Mouse (Mus musculus) forebrain, embryonic 16.5 days (tissue): ENCODE measurements around the gene Sspo. TPM values are rescaled to one million over a fixed set of nuclear protein-coding genes. Genes with fewer than 3 reads are reported as not detected.

Experiments
- ATAC-seq: fragments of 200-750 bp; cut with Nextera tagmentation; 2 replicates; pipeline ENCODE4 v1.8.0; 2017; ENCODE audit warnings: mild to moderate bottlenecking, moderate library complexity
- H3K27ac ChIP-seq: fragments of 300-500 bp; sonication (generic); 2 replicates; pipeline ENCODE4 v1.5.1; 2014; ENCODE audit warnings: low read length, control low read depth
- H3K27me3 ChIP-seq: fragments of 300-500 bp; sonication (generic); replicated peaks from 2 replicates; pipeline ENCODE4 v1.6.1; 2014; ENCODE audit warnings: low read length; ENCODE audit not compliant: control insufficient read depth, insufficient read depth
- H3K36me3 ChIP-seq: fragments of 300-500 bp; sonication (generic); 2 replicates; pipeline ENCODE4 v1.6.1; 2014; ENCODE audit not compliant: control insufficient read depth, insufficient read depth
- H3K4me1 ChIP-seq: fragments of 300-500 bp; sonication (generic); replicated peaks from 2 replicates; pipeline ENCODE4 v1.6.1; 2014; ENCODE audit warnings: low read length; ENCODE audit not compliant: control insufficient read depth, insufficient read depth
- H3K4me2 ChIP-seq: fragments of 300-500 bp; sonication (generic); 2 replicates; pipeline ENCODE4 v1.6.1; 2014; ENCODE audit warnings: mild to moderate bottlenecking, low read length, control low read depth
- H3K4me3 ChIP-seq: fragments of 300-500 bp; sonication (generic); replicated peaks from 2 replicates; pipeline ENCODE4 v1.5.1; 2014; ENCODE audit warnings: mild to moderate bottlenecking, low read length, control low read depth
- H3K9ac ChIP-seq: fragments of 300-500 bp; sonication (generic); replicated peaks from 2 replicates; pipeline ENCODE4 v1.6.1; 2014; ENCODE audit warnings: low read depth, low read length, control low read depth
- H3K9me3 ChIP-seq: fragments of 300-500 bp; sonication (generic); 2 replicates; pipeline ENCODE4 v1.6.1; 2016; ENCODE audit warnings: low read length; ENCODE audit not compliant: control insufficient read depth
- WGBS: fragments of 180-500 bp; shearing (Covaris S2); extraction: QIAGEN DNeasy Blood & Tissue Kit; methylation state at CpG from one replicate; pipeline ENCODE4 v1.1.7; 2014; 5-methylcytosine and 5-hydroxymethylcytosine counted together
- polyA plus RNA-seq: library from polyadenylated mRNA; unstranded; fragments of >200 nt; fragmentation: Nextera tagmentation; extraction: Ambion mirVana; gene quantifications from 2 replicates; pipeline ENCODE4 v1.2.1, GENCODE M21; 2015

Gene Sspo
- 0.16 and 0.19 TPM in 2 replicates for polyA plus RNA-seq

- no peaks in the 10 kb centered on the region for H3K36me3 ChIP-seq
- H3K27ac ChIP-seq = no peak within 1 kb of the TSS
- WGBS = 95% methylated on average over 1 of the region's 1 CpGs
- no peak for ATAC-seq
- H3K4me2 ChIP-seq = no peak within 1 kb of the TSS
- H3K9ac ChIP-seq = no peak within 1 kb of the TSS
- no peaks in the 10 kb centered on the region for H3K27me3 ChIP-seq
- H3K9me3 ChIP-seq = no peaks in the 10 kb centered on the region
- peaks cover 12% of the 10 kb centered on the region for H3K4me1 ChIP-seq
- H3K4me3 ChIP-seq = no peak within 1 kb of the TSS
Observed at GRCm38 (mm10) chr6:48447929-48448328, at the start of gene Sspo. Gene Sspo, plus strand, starts transcription at chr6:48448229.

- ATAC-seq = no peak
- Histone ChIP-seq H3K27me3 (no peaks in the 10 kb centered on the region), H3K4me1 (peaks cover 17% of the 10 kb centered on the region), H3K4me3 (no peak overlapping the region), H3K36me3 (no peaks in the 10 kb centered on the region), H3K27ac (no peak overlapping the region), H3K9ac (no peak overlapping the region), H3K9me3 (no peaks in the 10 kb centered on the region), H3K4me2 (no peak overlapping the region)
- WGBS = 86% methylated on average over 5 of the region's 5 CpGs
Observed at GRCm38 (mm10) chr6:48399906-48400305, 48.1 kb upstream of the Sspo start.

- Histone ChIP-seq H3K27me3 (no peaks in the 10 kb centered on the region), H3K36me3 (peaks cover 22% of the 10 kb centered on the region)
Observed at GRCm38 (mm10) chr6:48404071-48404470, 44.0 kb upstream of the Sspo start.

GRCm38 (mm10) chr6:48409726-48410343, 38.2 kb upstream of the Sspo start:
- WGBS = 97% methylated on average over 4 of the region's 4 CpGs
- Histone ChIP-seq H3K36me3 (peaks cover 59% of the 10 kb centered on the region), H3K4me1 (no peaks in the 10 kb centered on the region), H3K4me2 (no peak overlapping the region), H3K27ac (no peak overlapping the region), H3K9ac (no peak overlapping the region), H3K4me3 (no peak overlapping the region), H3K27me3 (no peaks in the 10 kb centered on the region), H3K9me3 (no peaks in the 10 kb centered on the region)
- no peak for ATAC-seq

More at GRCm38 (mm10) chr6:48404071-48404470, 44.0 kb upstream of the Sspo start:
- Histone ChIP-seq H3K9ac (no peak overlapping the region), H3K9me3 (no peaks in the 10 kb centered on the region), H3K4me3 (no peak overlapping the region), H3K4me1 (no peaks in the 10 kb centered on the region), H3K27ac (no peak overlapping the region), H3K4me2 (no peak overlapping the region)
- ATAC-seq = no peak
- 90% methylated on average over 5 of the region's 5 CpGs for WGBS

DNA sequence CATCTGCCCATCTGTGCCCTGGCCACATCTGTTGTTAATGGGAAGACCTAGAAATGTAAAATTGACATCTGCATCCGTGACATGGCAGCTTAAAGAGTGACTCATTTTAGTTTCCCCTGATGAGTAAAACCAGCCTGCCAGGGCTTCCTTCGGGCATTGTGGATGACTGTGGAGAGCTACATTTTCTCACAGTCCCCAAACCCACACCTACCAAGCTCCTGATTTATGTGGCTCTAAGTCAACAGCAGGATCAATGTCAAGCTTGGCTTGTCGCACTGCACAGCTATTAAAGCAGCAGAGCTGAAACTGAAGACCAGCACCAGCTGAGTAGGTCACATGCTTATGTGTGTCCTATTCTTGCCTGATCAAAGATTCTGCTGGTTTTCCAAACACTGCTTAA, 37.5 kb upstream of the Sspo start:
- no peak overlapping the region for H3K4me2 ChIP-seq
- H3K9me3 ChIP-seq = no peaks in the 10 kb centered on the region
- H3K9ac ChIP-seq = no peak overlapping the region
- H3K27me3 ChIP-seq = no peaks in the 10 kb centered on the region
- ATAC-seq = no peak
- peaks cover 57% of the 10 kb centered on the region for H3K36me3 ChIP-seq
- H3K4me1 ChIP-seq = no peaks in the 10 kb centered on the region
- WGBS = 89% methylated on average over 3 of the region's 3 CpGs
- H3K27ac ChIP-seq = no peak overlapping the region
- no peak overlapping the region for H3K4me3 ChIP-seq

DNA sequence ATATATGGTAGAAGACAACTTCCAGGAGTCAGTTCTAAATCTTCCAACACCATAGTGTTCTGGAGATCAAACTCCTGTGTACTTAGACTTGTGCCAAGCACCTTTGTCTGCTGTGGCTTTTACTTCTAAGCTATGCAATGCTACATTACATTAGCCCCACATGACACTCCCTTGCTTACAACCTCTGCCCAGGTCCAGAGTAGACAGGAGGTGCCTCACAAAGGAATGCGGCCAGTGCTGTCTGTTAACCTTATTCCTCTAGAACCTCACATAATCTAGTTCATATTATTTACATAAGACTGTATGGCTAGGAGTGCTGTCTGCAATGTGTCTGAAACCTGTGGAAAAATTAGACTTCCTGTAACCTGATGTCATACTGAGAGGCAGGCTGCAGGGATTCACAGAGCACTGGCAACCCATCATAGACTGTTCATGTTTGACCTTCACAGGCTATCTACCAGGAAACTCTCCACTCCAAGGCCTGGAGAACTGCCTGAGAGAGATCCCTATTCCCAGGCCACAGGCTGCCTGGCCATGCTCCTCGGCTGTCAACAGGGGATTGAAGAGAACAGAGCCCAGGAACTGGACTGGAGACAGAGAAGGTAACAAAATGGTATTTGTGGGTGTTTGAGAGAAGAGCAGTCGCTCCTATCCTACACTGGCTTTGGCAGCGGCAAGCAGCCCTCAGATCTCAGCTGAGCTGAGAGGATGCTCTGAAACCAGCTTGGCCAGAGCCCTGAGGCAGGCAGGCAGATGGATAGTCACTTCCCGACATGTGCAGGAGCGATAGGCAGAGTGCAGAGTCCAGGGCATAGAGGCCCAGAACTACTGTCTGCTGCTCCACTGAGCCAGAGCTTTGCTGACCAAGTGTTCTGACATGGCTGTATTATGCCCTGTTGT, 36.6 kb upstream of the Sspo start:
- WGBS = 91% methylated on average over 6 of the region's 6 CpGs
- Histone ChIP-seq H3K9me3 (no peaks in the 10 kb centered on the region), H3K4me2 (no peak overlapping the region), H3K4me1 (no peaks in the 10 kb centered on the region), H3K4me3 (no peak overlapping the region), H3K27ac (no peak overlapping the region), H3K27me3 (no peaks in the 10 kb centered on the region), H3K9ac (no peak overlapping the region), H3K36me3 (peaks cover 55% of the 10 kb centered on the region)
- no peak for ATAC-seq

DNA sequence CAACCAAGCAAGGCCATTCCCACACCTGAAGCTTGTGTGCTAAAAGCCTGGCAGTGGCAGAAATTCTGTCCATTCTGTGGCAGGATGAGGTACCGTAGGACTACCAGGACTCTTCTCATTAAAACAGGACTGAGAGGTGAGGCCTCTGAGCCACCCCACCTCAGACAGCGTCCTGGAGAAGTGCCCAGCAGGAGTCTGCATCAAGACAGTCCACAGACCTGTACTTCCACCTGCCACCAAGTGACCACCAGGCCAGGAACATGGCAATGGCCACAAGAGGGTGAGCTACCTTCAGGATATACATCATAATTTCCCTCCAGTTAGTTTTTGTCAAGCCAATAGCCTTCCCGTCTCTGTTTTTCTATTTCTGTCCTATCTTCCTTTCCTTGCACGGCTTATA, 35.9 kb upstream of the Sspo start:
- Histone ChIP-seq H3K4me1 (no peaks in the 10 kb centered on the region), H3K4me3 (no peak overlapping the region), H3K27me3 (no peaks in the 10 kb centered on the region), H3K36me3 (peaks cover 57% of the 10 kb centered on the region), H3K27ac (no peak overlapping the region), H3K4me2 (no peak overlapping the region), H3K9me3 (no peaks in the 10 kb centered on the region), H3K9ac (no peak overlapping the region)
- WGBS = 91% methylated on average over 4 of the region's 4 CpGs
- no peak for ATAC-seq

DNA sequence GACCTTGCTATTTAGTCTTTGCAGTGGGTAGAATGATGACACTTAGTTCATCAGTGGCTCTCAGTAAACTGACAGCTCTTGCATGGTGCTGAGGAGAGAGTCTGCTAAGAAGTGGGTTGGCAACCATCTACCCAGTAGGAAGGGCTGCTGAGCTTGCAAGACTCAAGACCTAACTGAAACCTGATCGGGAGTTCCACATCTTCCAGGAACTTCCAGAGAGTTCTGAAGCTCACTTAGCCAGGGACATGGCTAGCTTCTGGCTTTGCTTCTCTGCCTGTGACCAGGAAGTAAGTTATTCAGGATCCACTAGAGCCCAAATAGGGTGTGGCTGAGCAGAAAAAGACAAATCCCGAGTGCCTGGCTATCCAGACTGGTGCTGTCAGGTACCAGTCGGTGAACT, 35.4 kb upstream of the Sspo start:
- H3K4me3 ChIP-seq = no peak overlapping the region
- H3K27ac ChIP-seq = no peak overlapping the region
- no peaks in the 10 kb centered on the region for H3K9me3 ChIP-seq
- ATAC-seq = no peak
- WGBS = 86% methylated on average over 3 of the region's 3 CpGs
- no peaks in the 10 kb centered on the region for H3K4me1 ChIP-seq
- peaks cover 61% of the 10 kb centered on the region for H3K36me3 ChIP-seq
- no peak overlapping the region for H3K9ac ChIP-seq
- no peak overlapping the region for H3K4me2 ChIP-seq
- no peaks in the 10 kb centered on the region for H3K27me3 ChIP-seq

DNA sequence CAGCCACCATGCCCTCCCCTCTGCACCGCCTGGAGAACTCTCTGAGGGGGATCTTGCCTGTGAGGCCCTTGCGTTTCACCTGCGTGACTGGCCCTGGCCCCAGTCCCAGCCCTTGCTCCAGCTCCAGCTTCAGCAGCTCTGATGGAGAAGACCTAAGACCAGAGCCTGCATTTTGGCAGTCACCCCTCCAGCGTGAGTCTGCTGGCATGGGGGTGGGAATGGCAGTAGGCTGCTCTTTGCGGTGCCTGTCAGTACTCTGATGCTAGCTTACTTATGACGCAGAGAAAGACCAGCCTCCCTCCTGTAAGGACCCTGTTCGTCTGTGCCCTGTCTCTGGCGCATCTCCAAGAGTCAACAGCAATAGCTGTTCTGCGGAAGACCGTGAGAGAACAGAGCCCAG, 34.9 kb upstream of the Sspo start:
- H3K9ac ChIP-seq = no peak overlapping the region
- WGBS = 77% methylated on average over 10 of the region's 10 CpGs
- peaks cover 61% of the 10 kb centered on the region for H3K36me3 ChIP-seq
- H3K9me3 ChIP-seq = no peaks in the 10 kb centered on the region
- H3K27me3 ChIP-seq = no peaks in the 10 kb centered on the region
- ATAC-seq = peak; percentile 17; the same call in 1 of the 2 replicates
- no peak overlapping the region for H3K4me2 ChIP-seq
- no peak overlapping the region for H3K4me3 ChIP-seq
- no peaks in the 10 kb centered on the region for H3K4me1 ChIP-seq
- no peak overlapping the region for H3K27ac ChIP-seq
